Mouse (Mus musculus) heart, postnatal 25 days (tissue): ENCODE results near the gene Tbc1d19. TPM values are rescaled to one million over a fixed set of nuclear protein-coding genes. Genes with fewer than 3 reads are reported as not detected.

Experiments
- DNase-seq: peaks from one replicate; pipeline ENCODE4 v3.0.0; 2022; ENCODE audit warnings: low spot score
- intact Hi-C: fragments of 180-260 bp; cut with DNase I; formaldehyde crosslinking; loops from one replicate; pipeline ENCODE4 v1.15.1; 2025
- total RNA-seq, 2 experiments: library from RNA; stranded (reverse); gene quantifications; 2 replicates each; pipeline ENCODE4 v1.2.3; 2021

The Tbc1d19 gene
- total RNA-seq: 10 to 100 TPM; 20.6 to 20.9 TPM

DNA sequence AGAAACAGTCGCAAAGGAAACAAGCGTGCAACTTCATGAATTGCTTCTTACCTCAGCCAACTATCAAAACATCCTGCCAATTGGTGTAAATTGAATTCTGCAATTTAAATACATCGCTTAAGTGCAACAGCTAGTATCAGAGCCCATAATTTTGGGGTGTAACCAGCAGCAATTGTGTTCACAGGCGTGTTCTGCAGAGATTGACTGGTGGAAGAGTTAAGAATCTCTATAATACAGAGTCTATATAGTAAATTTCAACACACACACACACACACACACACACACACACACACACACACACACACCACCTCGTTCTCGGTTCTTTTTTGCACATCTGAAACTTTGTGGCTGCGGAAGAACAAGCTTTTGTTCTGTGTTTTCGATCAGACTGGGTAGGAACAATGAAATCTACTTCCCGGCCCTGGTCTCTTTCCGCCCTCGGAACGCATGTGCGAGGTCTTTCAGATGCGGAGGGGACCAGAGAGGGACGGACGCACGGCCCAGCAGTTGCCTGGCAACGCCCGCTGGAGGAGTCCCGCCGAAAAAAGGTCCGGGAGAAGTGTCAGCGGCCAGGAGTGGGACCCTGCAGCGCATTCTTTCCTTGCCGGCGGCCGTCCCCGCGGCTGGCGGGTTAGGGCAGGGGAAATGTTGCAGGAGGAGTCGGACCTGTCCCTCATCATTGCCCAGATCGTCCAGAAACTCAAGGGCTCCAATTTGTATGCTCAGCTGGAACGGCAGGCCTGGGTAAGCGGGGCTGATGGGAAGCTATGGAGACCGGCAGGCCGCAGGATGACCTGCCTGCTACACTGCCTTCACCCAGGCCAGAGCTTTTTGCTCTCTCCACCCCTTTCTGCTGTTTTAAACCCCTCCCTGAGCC is at the start of gene Tbc1d19:
Gene Tbc1d19, plus strand, starts transcription at position 492 of the 877 bp plus-strand sequence.
- intact Hi-C loops: loop anchor here (5.0 kb wide), 1 partner anchor 222 kb away; no protein-coding TSS in a partner anchor
- DNase-seq: peak; percentile 67

DNA sequence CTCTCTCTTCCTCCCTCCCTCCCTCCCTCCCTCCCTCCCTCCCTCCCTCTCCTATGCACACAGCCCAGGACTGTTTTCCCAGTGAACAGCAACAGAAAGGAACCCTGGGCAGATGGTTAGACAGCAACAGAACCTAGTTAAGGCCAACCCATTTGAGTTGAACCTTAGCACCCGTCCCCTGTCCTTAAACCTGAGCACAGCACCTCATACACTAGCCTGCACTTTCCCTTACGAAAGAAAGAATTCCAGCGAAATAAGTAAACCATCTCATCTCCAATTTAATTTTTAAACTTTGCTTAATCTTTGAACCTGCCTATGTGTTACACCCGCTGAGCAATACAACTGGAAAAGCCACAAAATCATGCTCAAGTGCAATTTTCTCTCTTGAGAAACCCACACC is 49.5 kb upstream of the Tbc1d19 start:
- DNase-seq: no peak
- intact Hi-C loops: no loop called here

DNA sequence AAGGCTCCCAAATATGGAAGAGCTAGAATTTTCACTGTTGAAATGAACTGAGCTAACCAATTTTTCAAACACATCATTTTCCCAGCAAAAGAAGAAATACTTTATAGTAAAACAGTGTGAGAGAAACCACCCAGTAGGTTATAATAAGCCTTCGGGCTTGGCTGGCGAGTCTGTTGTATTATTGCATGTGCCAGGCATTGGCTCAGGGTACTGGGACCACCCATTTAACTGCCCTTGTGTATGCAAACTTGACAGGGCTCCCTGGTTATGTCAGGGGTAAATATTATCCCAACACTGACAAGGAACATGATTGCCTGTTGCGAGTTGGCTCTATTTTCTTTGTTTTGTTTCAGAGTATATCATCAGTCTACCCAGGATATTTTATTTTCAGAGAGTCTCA is 48.5 kb upstream of the Tbc1d19 start:
- no peak for DNase-seq
- intact Hi-C loops: no loop called here

GRCm38 (mm10) chr5:53761346-53761745 is 48.1 kb upstream of the Tbc1d19 start:
- DNase-seq: no peak
- intact Hi-C loops: no loop called here

DNA sequence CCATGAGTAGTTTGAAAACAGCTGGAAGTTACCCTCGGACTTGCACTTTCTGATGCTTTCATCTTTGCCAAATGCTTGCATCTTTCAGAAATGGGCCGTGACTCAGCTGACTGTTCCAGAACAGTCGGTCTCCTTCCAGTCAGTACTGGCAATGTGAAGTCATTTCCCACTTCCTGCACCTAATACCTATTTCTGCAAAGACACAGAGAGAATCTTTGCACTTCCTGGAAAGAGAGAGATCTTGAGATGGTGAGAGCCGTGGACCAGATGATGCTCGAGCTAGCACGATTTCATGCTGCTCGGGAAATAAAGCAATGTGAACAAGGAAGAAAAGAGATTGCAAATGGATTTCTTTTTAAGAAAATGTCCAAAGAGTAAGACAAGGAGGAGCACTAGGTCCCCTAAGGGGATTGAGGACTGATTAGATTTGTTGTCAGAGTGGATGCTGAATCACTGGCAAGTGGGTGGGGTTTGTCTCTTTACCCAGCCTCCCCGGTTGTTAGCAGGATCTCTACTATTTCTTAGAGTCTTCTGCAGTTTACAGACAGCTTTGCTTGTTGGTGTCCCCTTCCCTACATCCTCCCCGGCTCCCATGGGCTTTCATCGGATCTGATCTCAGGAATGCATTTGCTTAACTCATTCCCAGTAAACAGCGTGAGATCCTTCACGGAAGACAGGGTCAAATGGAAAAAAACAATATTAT is 24.4 kb upstream of the Tbc1d19 start:
- DNase-seq: no peak
- intact Hi-C loops: no loop called here

- DNase-seq: no peak
- intact Hi-C loops: no loop called here
Measured at GRCm38 (mm10) chr5:53801379-53801778, 8.0 kb upstream of the Tbc1d19 start.

DNA sequence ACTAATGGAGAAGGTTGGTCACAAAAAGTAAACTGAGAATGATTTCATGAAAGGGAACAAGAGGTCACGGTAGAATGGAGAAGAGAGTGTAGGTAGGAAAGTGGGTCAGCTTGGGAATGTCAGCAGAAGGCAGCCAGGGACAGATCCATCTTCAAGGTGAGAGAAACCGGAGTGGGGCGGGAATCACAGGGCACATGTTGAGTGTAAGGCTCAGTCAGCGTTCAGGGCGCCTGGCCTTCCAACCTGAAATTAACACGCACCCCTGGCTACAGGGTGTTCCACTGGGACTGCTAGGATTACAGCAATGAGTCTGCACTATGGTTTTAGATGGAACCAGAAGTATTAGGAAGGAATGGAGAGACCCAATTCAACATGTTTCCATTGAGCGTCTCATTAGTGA is 10.3 kb downstream of the Tbc1d19 start:
- intact Hi-C loops: no loop called here
- no peak for DNase-seq

DNA sequence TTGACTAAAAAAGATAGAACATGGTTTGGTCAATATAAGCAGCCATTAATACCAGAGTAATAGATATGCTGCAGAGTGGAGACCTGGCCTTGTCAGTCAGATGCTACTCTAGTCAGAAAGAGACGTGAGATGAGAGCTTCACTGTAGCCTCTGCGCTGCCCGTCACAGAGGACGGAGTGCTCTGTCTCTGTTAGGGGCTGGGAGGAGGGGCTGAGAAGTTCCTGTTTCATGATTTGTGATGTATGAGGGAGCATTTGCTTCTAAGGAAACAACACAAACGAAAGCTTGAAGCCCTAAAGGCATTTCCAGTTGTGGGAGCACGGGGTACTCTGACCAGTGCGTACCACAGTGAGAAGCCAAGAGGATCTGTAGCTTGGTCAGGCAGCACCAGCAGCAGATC is 16.5 kb downstream of the Tbc1d19 start:
- intact Hi-C loops: no loop called here
- DNase-seq: no peak

- intact Hi-C loops: no loop called here
- DNase-seq: no peak
Measured at GRCm38 (mm10) chr5:53834489-53834888, 25.1 kb downstream of the Tbc1d19 start.

- DNase-seq: no peak
- intact Hi-C loops: no loop called here
Measured at GRCm38 (mm10) chr5:53841256-53841655, 31.9 kb downstream of the Tbc1d19 start.

- intact Hi-C loops: no loop called here
- no peak for DNase-seq
Measured at GRCm38 (mm10) chr5:53848294-53848942, 39.0 kb downstream of the Tbc1d19 start.

GRCm38 (mm10) chr5:53852574-53852973 is 43.2 kb downstream of the Tbc1d19 start:
- intact Hi-C loops: no loop called here
- DNase-seq: no peak

DNA sequence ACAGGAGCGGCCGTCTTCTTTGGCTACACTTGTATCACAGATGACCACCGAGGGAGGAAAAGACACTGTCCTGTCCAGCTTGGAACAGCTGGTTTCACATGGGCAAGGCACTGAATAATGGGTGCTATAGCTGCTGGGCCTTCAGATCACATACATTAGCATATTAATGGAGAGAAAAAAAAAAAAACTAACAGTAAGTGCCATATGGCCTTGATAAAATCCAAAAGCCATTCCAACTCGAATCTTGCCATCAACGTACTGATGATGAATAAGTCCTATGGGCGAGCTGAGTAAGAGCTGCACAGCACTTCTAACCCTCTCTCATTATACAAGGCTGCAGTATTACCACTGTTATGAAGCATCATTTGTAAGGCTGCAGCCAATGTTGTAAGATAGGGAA is 45.2 kb downstream of the Tbc1d19 start:
- intact Hi-C loops: no loop called here
- DNase-seq: no peak

DNA sequence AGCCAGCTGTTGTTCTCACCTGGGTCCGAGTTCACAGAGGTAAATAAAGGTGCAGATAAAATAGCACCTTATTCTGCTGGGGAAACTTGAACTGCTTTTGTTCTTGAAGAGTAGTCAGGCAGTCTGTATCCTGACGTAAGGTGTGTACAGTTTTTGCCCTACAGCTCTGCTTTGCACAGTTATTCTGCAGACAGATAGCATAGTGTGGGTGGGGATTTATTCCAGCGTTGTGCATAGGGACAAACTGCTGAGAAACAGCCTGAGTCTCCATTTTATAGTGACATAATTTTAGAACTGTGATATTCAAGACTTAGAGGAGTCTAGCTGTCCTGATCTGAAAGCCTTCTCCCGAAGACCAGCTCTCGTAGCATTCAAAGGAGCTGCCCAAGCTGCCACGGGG is 46.6 kb downstream of the Tbc1d19 start:
- intact Hi-C loops: no loop called here
- DNase-seq: no peak

DNA sequence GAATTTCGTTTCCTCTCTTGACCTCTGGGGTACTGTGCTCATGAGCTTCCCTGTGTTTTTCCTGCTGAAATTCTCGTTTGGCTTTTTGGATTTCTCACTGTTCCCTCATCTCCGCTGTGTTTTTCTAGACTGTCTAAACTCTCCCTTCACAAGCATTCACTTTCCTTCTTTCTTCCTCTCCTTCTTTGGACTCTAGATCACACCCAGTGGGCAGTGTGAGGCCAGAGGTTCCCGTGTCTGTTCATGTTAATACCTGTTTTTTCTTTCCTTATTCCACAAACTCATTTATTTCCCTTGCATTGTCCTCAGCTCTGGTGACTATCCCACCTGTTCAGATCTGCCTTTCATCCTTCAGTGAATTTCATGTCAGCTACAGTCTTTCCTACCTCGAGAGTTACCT is 55.7 kb downstream of the Tbc1d19 start:
- no peak for DNase-seq
- intact Hi-C loops: no loop called here

DNA sequence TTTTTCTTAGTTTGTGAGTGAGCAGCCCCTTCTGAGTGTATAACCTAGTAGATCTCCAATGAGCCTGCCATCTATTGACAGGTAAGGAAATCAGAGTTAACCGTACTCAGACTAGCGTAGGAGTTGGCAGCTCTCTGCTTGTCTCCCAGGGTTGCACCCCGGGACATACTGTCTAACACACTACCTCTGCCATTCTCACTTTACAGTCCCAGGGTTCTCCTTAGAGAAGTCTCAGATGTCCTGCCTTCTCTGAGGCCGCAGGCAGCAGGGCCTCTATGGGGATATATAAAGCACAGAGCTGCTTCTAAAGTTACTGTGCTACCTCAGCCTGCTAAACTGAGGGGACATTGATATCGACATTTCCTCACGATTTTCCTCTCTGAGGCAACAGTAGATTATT is 56.6 kb downstream of the Tbc1d19 start:
- intact Hi-C loops: no loop called here
- DNase-seq: no peak

- DNase-seq: peak; percentile 12
- intact Hi-C loops: loop anchor here (1.0 to 5.0 kb wide), 4 partner anchors 79 to 242 kb away; partner anchors contain the start of gene Stim2
Measured at GRCm38 (mm10) chr5:53871665-53872312, 62.4 kb downstream of the Tbc1d19 start.

GRCm38 (mm10) chr5:53874966-53875365 is 65.6 kb downstream of the Tbc1d19 start:
- DNase-seq: no peak
- intact Hi-C loops: loop anchor here (5.0 kb wide), 1 partner anchor 122 kb away; the partner anchor contains the start of gene Stim2

DNA sequence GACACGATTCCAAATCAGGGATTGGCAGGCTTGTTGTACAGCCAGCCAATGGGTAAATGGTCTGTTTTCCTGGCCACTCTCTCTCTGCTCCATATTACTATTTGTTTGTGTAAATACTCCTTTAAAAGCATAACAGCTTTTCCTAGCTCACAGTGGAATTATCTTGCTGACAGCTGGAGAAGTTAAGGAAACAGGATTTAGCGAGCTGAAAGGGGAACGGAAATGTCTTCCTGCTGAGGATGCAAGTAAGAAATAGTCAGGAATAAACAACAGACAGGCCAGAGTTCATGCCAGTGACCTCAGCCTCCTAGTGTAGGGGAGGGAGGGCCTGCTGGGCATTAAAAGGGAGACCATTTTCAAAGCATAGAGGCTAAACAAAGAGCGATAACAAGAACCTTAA is 71.3 kb downstream of the Tbc1d19 start:
- no peak for DNase-seq
- intact Hi-C loops: loop anchor here (5.0 kb wide), 1 partner anchor 47 kb away; no protein-coding TSS in a partner anchor

DNA sequence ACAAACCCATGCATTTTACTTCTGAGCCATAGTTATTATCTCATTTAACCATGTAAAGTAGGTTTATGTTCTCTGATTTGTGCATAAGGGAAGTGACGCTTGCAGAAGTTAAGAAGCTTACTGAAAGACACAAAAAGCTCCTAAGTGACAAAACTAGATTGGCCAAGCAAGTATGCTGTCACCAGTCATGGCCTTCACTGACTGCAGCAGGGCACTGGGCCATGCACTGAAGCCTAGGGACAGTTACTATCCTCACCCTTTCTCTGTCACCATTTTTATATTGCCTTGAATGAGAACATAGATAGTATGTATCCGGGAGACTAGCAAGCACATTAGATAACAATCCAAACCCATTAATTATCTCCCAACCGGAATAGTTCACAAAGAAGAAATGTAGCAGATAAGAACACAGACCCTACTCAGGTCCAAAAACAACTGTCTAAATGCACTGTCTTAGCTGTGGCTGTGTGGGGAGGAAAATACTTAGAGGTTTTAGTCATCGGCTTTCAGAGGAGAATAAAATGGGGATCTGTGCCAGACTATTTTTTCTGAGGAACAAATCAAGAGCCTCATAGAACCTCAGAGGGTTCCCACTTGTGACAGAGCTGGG is 72.1 kb downstream of the Tbc1d19 start:
- intact Hi-C loops: loop anchor here (5.0 kb wide), 1 partner anchor 46 kb away; no protein-coding TSS in a partner anchor
- no peak for DNase-seq
